Mouse (Mus musculus) myocyte (in vitro differentiated cells): ENCODE results near the gene Herpud1.

Experiments
- CEBPB ChIP-seq: IDR thresholded peaks from 2 replicates; pipeline ENCODE4 v1.6.1; 2011; ENCODE audit warnings: mild to moderate bottlenecking, moderate library complexity; ENCODE audit not compliant: poor library complexity, insufficient read depth, severe bottlenecking
- MYOD1 ChIP-seq, 3 experiments: IDR thresholded peaks; one replicate each; pipeline ENCODE4 v1.6.1; 2011; ENCODE audit warnings: control low read depth in 2 of 3, low read depth in 2 of 3, mild to moderate bottlenecking in 2 of 3, moderate library complexity in 1 of 3; ENCODE audit not compliant: insufficient read length in 2 of 3, control insufficient read depth in 1 of 3
- POLR2A ChIP-seq: IDR thresholded peaks from one replicate; pipeline ENCODE4 v1.6.1; 2011; ENCODE audit warnings: low read depth, mild to moderate bottlenecking, control low read depth, moderate library complexity; ENCODE audit not compliant: insufficient read length
- TCF12 ChIP-seq: IDR thresholded peaks from one replicate; pipeline ENCODE4 v1.6.1; 2011; ENCODE audit warnings: mild to moderate bottlenecking, control low read depth; ENCODE audit not compliant: poor library complexity, insufficient read depth, severe bottlenecking

GRCm38 (mm10) chr8:94384166-94384565 lies 2.1 kb upstream of the Herpud1 start:
- TF ChIP-seq MYOD1 (IDR thresholded peaks at IDR 0.05; ENCODE audit: control insufficient read depth in 1 of 3, insufficient read length in 2 of 3, low read depth in 2 of 3) (no peak), POLR2A (no peak), TCF12 (no peak), CEBPB (no peak)
